Mouse (Mus musculus): ENCODE data around the gene Zfp663. TPM values are rescaled to one million over a fixed set of nuclear protein-coding genes. Genes with fewer than 3 reads are reported as not detected.

Gene Zfp663
- polyA plus RNA-seq, 1 experiment from 2014 or later: 0.58 TPM

- H3K4me1 ChIP-seq (replicated peaks; ENCODE audit: insufficient read depth, low read length): peaks cover 36% of the 10 kb centered on the region
Observed at GRCm38 (mm10) chr2:165325521-165326303, 42.8 kb downstream of the Zfp663 start.

GRCm38 (mm10) chr2:165323928-165324327, 44.6 kb downstream of the Zfp663 start:
- Histone ChIP-seq H3K36me3 (ENCODE audit: insufficient read depth, low read length) (no peaks in the 10 kb centered on the region), H3K9ac (ENCODE audit: low read depth, low read length) (no peak overlapping the region), H3K4me3 (replicated peaks; ENCODE audit: low read depth, low read length) (no peak overlapping the region), H3K4me1 (replicated peaks; ENCODE audit: insufficient read depth, low read length) (peaks cover 50% of the 10 kb centered on the region), H3K4me2 (ENCODE audit: low read length) (peak overlapping the region; percentile 88; the same call in 1 of the 2 replicates), H3K27me3 (ENCODE audit: insufficient read depth, low read length) (no peaks in the 10 kb centered on the region), H3K27ac (peak overlapping the region; percentile 62), H3K9me3 (replicated peaks; ENCODE audit: low read length) (no peaks in the 10 kb centered on the region)
- DNase-seq (ENCODE audit: low spot score): no peak
- ATAC-seq (replicated peaks; ENCODE audit: low FRiP score, low read depth): peak; percentile 28; the same call in 1 of the 2 replicates
- no peak for TF ChIP-seq CTCF (IDR thresholded peaks at IDR 0.05; ENCODE audit: low read depth)
- 20% methylated on average over 5 of the region's 5 CpGs for WGBS

More at GRCm38 (mm10) chr2:165325521-165326303, 42.8 kb downstream of the Zfp663 start:
- H3K27me3 ChIP-seq (ENCODE audit: insufficient read depth, low read length): no peaks in the 10 kb centered on the region
- TF ChIP-seq CTCF (IDR thresholded peaks at IDR 0.05; ENCODE audit: low read depth): no peak
- no peaks in the 10 kb centered on the region for H3K9me3 ChIP-seq (replicated peaks; ENCODE audit: low read length)
- H3K27ac ChIP-seq: peak overlapping the region; percentile 63
- H3K4me3 ChIP-seq (replicated peaks; ENCODE audit: low read depth, low read length): peak overlapping the region; percentile 78
- peak overlapping the region; percentile 79 for H3K9ac ChIP-seq (ENCODE audit: low read depth, low read length)
- under 1% methylated on average over 28 of the region's 30 CpGs for WGBS
- ATAC-seq (replicated peaks; ENCODE audit: low FRiP score, low read depth): peak; percentile 7; the same call in 1 of the 2 replicates
- H3K36me3 ChIP-seq (ENCODE audit: insufficient read depth, low read length): no peaks in the 10 kb centered on the region
- peak overlapping the region; percentile 88 for H3K4me2 ChIP-seq (ENCODE audit: low read length)
- DNase-seq (ENCODE audit: low spot score): no peak

- Histone ChIP-seq H3K9ac (ENCODE audit: low read depth, low read length) (0 out of 2 replicates have a peak overlapping the region, but pooled peaks have one; percentile 23), H3K4me2 (ENCODE audit: low read length) (no peak overlapping the region), H3K9me3 (replicated peaks; ENCODE audit: low read length) (no peaks in the 10 kb centered on the region), H3K27me3 (ENCODE audit: insufficient read depth, low read length) (no peaks in the 10 kb centered on the region), H3K27ac (peak overlapping the region; percentile 62; the same call in 1 of the 2 replicates), H3K4me1 (replicated peaks; ENCODE audit: insufficient read depth, low read length) (peaks cover 54% of the 10 kb centered on the region), H3K36me3 (ENCODE audit: insufficient read depth, low read length) (no peaks in the 10 kb centered on the region), H3K4me3 (replicated peaks; ENCODE audit: low read depth, low read length) (no peak overlapping the region)
- DNase-seq (ENCODE audit: low spot score) (no peak), ATAC-seq (replicated peaks; ENCODE audit: low FRiP score, low read depth) (no peak)
- 60% methylated on average over 5 of the region's 5 CpGs for WGBS
- no peak for TF ChIP-seq CTCF (IDR thresholded peaks at IDR 0.05; ENCODE audit: low read depth)
Observed at GRCm38 (mm10) chr2:165323484-165323883, 45.0 kb downstream of the Zfp663 start.

GRCm38 (mm10) chr2:165321981-165322735, 46.4 kb downstream of the Zfp663 start:
- Histone ChIP-seq H3K36me3 (ENCODE audit: insufficient read depth, low read length) (no peaks in the 10 kb centered on the region), H3K27ac (peak overlapping the region; percentile 87; the same call in 1 of the 2 replicates), H3K4me2 (ENCODE audit: low read length) (no peak overlapping the region), H3K27me3 (ENCODE audit: insufficient read depth, low read length) (no peaks in the 10 kb centered on the region), H3K4me3 (replicated peaks; ENCODE audit: low read depth, low read length) (no peak overlapping the region), H3K9me3 (replicated peaks; ENCODE audit: low read length) (no peaks in the 10 kb centered on the region), H3K4me1 (replicated peaks; ENCODE audit: insufficient read depth, low read length) (peaks cover 67% of the 10 kb centered on the region), H3K9ac (ENCODE audit: low read depth, low read length) (no peak overlapping the region)
- WGBS: 80% methylated on average over 22 of the region's 22 CpGs
- TF ChIP-seq CTCF (IDR thresholded peaks at IDR 0.05; ENCODE audit: low read depth): no peak
- ATAC-seq (replicated peaks; ENCODE audit: low FRiP score, low read depth) (no peak), DNase-seq (ENCODE audit: low spot score) (no peak)

GRCm38 (mm10) chr2:165321381-165321888, 47.1 kb downstream of the Zfp663 start:
- DNase-seq (ENCODE audit: low spot score) (no peak), ATAC-seq (replicated peaks; ENCODE audit: low FRiP score, low read depth) (no peak)
- peak overlapping the region; percentile 87 for H3K27ac ChIP-seq
- 53% methylated on average over 8 of the region's 8 CpGs for WGBS
- TF ChIP-seq CTCF (IDR thresholded peaks at IDR 0.05; ENCODE audit: low read depth): peak; percentile 24; the same call in 1 of the 2 replicates
- H3K27me3 ChIP-seq (ENCODE audit: insufficient read depth, low read length): no peaks in the 10 kb centered on the region
- peak overlapping the region; percentile 5; the same call in 1 of the 2 replicates for H3K9ac ChIP-seq (ENCODE audit: low read depth, low read length)
- no peak overlapping the region for H3K4me3 ChIP-seq (replicated peaks; ENCODE audit: low read depth, low read length)
- no peaks in the 10 kb centered on the region for H3K9me3 ChIP-seq (replicated peaks; ENCODE audit: low read length)
- no peaks in the 10 kb centered on the region for H3K36me3 ChIP-seq (ENCODE audit: insufficient read depth, low read length)
- H3K4me2 ChIP-seq (ENCODE audit: low read length): peak overlapping the region; percentile 32; the same call in 1 of the 2 replicates
- H3K4me1 ChIP-seq (replicated peaks; ENCODE audit: insufficient read depth, low read length): peaks cover 74% of the 10 kb centered on the region
